Mouse (Mus musculus): Measurements from ENCODE around the gene Trib2. TPM values are rescaled to one million over a fixed set of nuclear protein-coding genes. Genes with fewer than 3 reads are reported as not detected.

The Trib2 gene
- polyA plus RNA-seq, 1 experiment from 2014 or later = 63.3 TPM

DNA sequence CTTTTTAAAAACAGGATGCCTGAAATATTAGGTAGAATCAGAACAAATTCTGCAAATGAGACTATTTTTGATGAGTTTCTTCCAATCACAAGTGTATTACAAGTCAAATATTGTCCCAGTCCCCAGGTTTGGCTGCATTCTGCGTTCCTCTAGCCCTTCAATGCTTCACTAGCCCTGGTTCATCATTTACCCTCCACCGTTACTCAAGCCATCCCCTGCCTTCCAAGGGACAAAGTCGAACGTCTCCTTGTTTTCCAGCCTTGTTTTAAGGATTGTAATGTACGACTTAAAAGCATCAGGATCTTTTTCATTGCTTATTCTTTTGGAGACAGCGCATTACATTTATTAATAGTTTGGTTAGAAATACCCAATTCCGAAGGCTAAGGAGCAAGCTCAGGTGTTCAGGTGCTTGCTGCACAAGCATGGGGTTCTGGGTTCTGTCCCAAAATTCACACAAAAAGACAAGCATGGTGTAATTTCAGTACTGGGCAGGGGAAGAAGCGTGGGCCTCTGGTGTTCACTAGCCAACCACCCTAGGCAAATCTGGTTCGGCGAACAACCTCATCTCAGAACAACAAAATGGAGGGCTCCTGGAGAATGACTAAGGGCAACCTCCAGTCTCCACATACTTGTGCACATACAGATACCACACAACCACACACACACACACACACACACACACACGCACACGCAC is 24.3 kb upstream of the Trib2 start:
- H3K9ac ChIP-seq (ENCODE audit: low read depth, low read length) = no peak overlapping the region
- no peaks in the 10 kb centered on the region for H3K4me1 ChIP-seq (replicated peaks; ENCODE audit: control insufficient read depth, insufficient read depth, low read length)
- DNase-seq (ENCODE audit: low spot score) = no peak
- no peaks in the 10 kb centered on the region for H3K27me3 ChIP-seq (ENCODE audit: control insufficient read depth, insufficient read depth, low read length)
- ATAC-seq (ENCODE audit: low FRiP score) = no peak
- H3K9me3 ChIP-seq (ENCODE audit: control insufficient read depth, low read length) = no peaks in the 10 kb centered on the region
- no peak overlapping the region for H3K4me3 ChIP-seq (ENCODE audit: low read depth, low read length)
- H3K27ac ChIP-seq (ENCODE audit: low read depth, low read length) = no peak overlapping the region
- 89% methylated on average over 12 of the region's 12 CpGs for WGBS
- no peak overlapping the region for H3K4me2 ChIP-seq (replicated peaks; ENCODE audit: low read depth, low read length)
- no peaks in the 10 kb centered on the region for H3K36me3 ChIP-seq (ENCODE audit: control insufficient read depth, insufficient read depth, low read length)

GRCm38 (mm10) chr12:15838201-15838600 is 21.5 kb upstream of the Trib2 start:
- Histone ChIP-seq H3K27me3 (ENCODE audit: control insufficient read depth, insufficient read depth, low read length) (no peaks in the 10 kb centered on the region), H3K4me1 (replicated peaks; ENCODE audit: control insufficient read depth, insufficient read depth, low read length) (no peaks in the 10 kb centered on the region), H3K9me3 (ENCODE audit: control insufficient read depth, low read length) (no peaks in the 10 kb centered on the region), H3K27ac (ENCODE audit: low read depth, low read length) (no peak overlapping the region), H3K9ac (ENCODE audit: low read depth, low read length) (no peak overlapping the region), H3K36me3 (ENCODE audit: control insufficient read depth, insufficient read depth, low read length) (no peaks in the 10 kb centered on the region), H3K4me2 (replicated peaks; ENCODE audit: low read depth, low read length) (no peak overlapping the region), H3K4me3 (ENCODE audit: low read depth, low read length) (no peak overlapping the region)
- DNase-seq (ENCODE audit: low spot score) (no peak), ATAC-seq (ENCODE audit: low FRiP score) (no peak)
- 89% methylated on average over 2 of the region's 2 CpGs for WGBS

GRCm38 (mm10) chr12:15837566-15837965 is 20.8 kb upstream of the Trib2 start:
- Histone ChIP-seq H3K4me2 (replicated peaks; ENCODE audit: low read depth, low read length) (no peak overlapping the region), H3K4me1 (replicated peaks; ENCODE audit: control insufficient read depth, insufficient read depth, low read length) (no peaks in the 10 kb centered on the region), H3K27me3 (ENCODE audit: control insufficient read depth, insufficient read depth, low read length) (no peaks in the 10 kb centered on the region), H3K9me3 (ENCODE audit: control insufficient read depth, low read length) (no peaks in the 10 kb centered on the region), H3K36me3 (ENCODE audit: control insufficient read depth, insufficient read depth, low read length) (no peaks in the 10 kb centered on the region), H3K27ac (ENCODE audit: low read depth, low read length) (no peak overlapping the region), H3K4me3 (ENCODE audit: low read depth, low read length) (no peak overlapping the region), H3K9ac (ENCODE audit: low read depth, low read length) (no peak overlapping the region)
- WGBS = 92% methylated on average over 4 of the region's 4 CpGs
- ATAC-seq (ENCODE audit: low FRiP score) = no peak
- no peak for DNase-seq (ENCODE audit: low spot score)

DNA sequence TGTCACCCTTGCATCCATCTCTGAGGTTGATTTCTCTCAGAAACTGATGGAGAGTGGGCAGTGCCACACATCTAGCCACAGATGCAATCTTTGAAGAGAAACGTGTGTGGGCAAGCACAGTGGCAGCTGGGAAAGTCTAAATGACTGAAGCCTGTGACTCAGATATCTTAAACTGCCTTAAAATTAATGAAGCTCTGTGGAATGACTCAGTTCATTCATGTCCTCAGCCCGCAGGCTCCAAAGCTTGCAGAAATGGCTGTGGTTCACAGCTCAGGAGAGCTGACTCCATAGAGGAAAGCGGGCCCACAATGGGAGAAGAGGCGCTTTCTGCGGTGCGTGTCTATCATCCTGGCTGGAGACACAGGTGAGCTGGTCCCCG is 15.9 kb upstream of the Trib2 start:
- DNase-seq (ENCODE audit: low spot score) (no peak), ATAC-seq (ENCODE audit: low FRiP score) (no peak)
- H3K27me3 ChIP-seq (ENCODE audit: control insufficient read depth, insufficient read depth, low read length) = no peaks in the 10 kb centered on the region
- no peaks in the 10 kb centered on the region for H3K9me3 ChIP-seq (ENCODE audit: control insufficient read depth, low read length)
- WGBS = 94% methylated on average over 7 of the region's 7 CpGs
- no peak overlapping the region for H3K4me3 ChIP-seq (ENCODE audit: low read depth, low read length)
- H3K36me3 ChIP-seq (ENCODE audit: control insufficient read depth, insufficient read depth, low read length) = no peaks in the 10 kb centered on the region
- H3K27ac ChIP-seq (ENCODE audit: low read depth, low read length) = no peak overlapping the region
- no peak overlapping the region for H3K4me2 ChIP-seq (replicated peaks; ENCODE audit: low read depth, low read length)
- no peaks in the 10 kb centered on the region for H3K4me1 ChIP-seq (replicated peaks; ENCODE audit: control insufficient read depth, insufficient read depth, low read length)
- H3K9ac ChIP-seq (ENCODE audit: low read depth, low read length) = no peak overlapping the region

- Histone ChIP-seq H3K4me3 (ENCODE audit: low read depth, low read length) (no peak overlapping the region), H3K4me1 (replicated peaks; ENCODE audit: control insufficient read depth, insufficient read depth, low read length) (no peaks in the 10 kb centered on the region), H3K36me3 (ENCODE audit: control insufficient read depth, insufficient read depth, low read length) (no peaks in the 10 kb centered on the region), H3K27me3 (ENCODE audit: control insufficient read depth, insufficient read depth, low read length) (no peaks in the 10 kb centered on the region), H3K27ac (ENCODE audit: low read depth, low read length) (no peak overlapping the region), H3K9me3 (ENCODE audit: control insufficient read depth, low read length) (no peaks in the 10 kb centered on the region), H3K4me2 (replicated peaks; ENCODE audit: low read depth, low read length) (no peak overlapping the region), H3K9ac (ENCODE audit: low read depth, low read length) (no peak overlapping the region)
- DNase-seq (ENCODE audit: low spot score) = no peak
- ATAC-seq (ENCODE audit: low FRiP score) = no peak
- 94% methylated on average over 3 of the region's 3 CpGs for WGBS
Observed at GRCm38 (mm10) chr12:15831941-15832673, 15.4 kb upstream of the Trib2 start.

DNA sequence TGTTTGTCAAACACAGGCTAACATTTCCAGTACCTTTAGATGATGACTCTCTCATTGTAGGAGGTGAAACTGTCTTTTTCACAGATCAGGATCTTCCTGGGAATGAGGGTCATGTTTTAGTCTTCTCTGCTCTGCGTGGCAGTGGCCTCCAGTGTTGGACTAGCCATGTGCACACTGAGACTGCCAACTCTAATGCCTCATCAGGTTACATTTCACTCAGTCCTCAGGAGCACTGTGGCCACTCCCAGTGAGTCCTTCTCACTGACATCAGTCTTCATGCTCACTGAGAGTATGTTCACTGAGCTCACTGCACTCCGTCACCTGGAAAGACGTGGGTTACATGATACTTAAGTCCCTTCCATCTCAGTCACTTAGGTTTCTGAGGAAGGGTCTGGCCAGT is 14.0 kb upstream of the Trib2 start:
- ATAC-seq (ENCODE audit: low FRiP score) = no peak
- Histone ChIP-seq H3K27ac (ENCODE audit: low read depth, low read length) (no peak overlapping the region), H3K4me2 (replicated peaks; ENCODE audit: low read depth, low read length) (no peak overlapping the region), H3K4me3 (ENCODE audit: low read depth, low read length) (no peak overlapping the region), H3K9ac (ENCODE audit: low read depth, low read length) (no peak overlapping the region), H3K4me1 (replicated peaks; ENCODE audit: control insufficient read depth, insufficient read depth, low read length) (no peaks in the 10 kb centered on the region), H3K27me3 (ENCODE audit: control insufficient read depth, insufficient read depth, low read length) (no peaks in the 10 kb centered on the region), H3K9me3 (ENCODE audit: control insufficient read depth, low read length) (no peaks in the 10 kb centered on the region), H3K36me3 (ENCODE audit: control insufficient read depth, insufficient read depth, low read length) (no peaks in the 10 kb centered on the region)
- 85% methylated on average over 3 of the region's 3 CpGs for WGBS
- DNase-seq (ENCODE audit: low spot score) = no peak

- no peaks in the 10 kb centered on the region for H3K4me1 ChIP-seq (replicated peaks; ENCODE audit: control insufficient read depth, insufficient read depth, low read length)
- H3K4me3 ChIP-seq (ENCODE audit: low read depth, low read length) = no peak overlapping the region
- no peak for ATAC-seq (ENCODE audit: low FRiP score)
- H3K9me3 ChIP-seq (ENCODE audit: control insufficient read depth, low read length) = no peaks in the 10 kb centered on the region
- H3K36me3 ChIP-seq (ENCODE audit: control insufficient read depth, insufficient read depth, low read length) = no peaks in the 10 kb centered on the region
- 73% methylated on average over 2 of the region's 2 CpGs for WGBS
- no peak for DNase-seq (ENCODE audit: low spot score)
- H3K27me3 ChIP-seq (ENCODE audit: control insufficient read depth, insufficient read depth, low read length) = no peaks in the 10 kb centered on the region
- no peak overlapping the region for H3K4me2 ChIP-seq (replicated peaks; ENCODE audit: low read depth, low read length)
- H3K9ac ChIP-seq (ENCODE audit: low read depth, low read length) = no peak overlapping the region
- H3K27ac ChIP-seq (ENCODE audit: low read depth, low read length) = no peak overlapping the region
Observed at GRCm38 (mm10) chr12:15828815-15829398, 12.2 kb upstream of the Trib2 start.

DNA sequence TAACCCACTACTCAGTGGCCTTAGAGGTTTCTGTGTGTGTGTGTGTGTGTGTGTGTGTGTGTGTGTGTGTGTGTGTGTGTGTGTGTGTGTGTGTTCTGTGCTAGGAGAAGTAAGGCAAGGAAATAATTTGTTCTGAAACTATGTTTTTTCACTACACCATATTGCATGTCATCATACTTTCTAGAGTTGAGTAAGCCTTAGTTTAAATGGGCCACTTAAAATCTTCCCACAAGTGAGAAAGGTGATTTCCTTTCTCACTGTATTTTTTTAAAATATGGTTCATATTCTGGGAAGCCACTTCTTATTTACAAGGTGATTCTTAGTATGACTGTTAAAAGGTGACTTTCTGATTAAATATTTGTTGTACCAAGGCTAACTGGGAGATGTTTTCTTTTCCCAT is 4.3 kb upstream of the Trib2 start:
- no peak for ATAC-seq (ENCODE audit: low FRiP score)
- Histone ChIP-seq H3K27me3 (ENCODE audit: control insufficient read depth, insufficient read depth, low read length) (no peaks in the 10 kb centered on the region), H3K36me3 (ENCODE audit: control insufficient read depth, insufficient read depth, low read length) (no peaks in the 10 kb centered on the region)

DNA sequence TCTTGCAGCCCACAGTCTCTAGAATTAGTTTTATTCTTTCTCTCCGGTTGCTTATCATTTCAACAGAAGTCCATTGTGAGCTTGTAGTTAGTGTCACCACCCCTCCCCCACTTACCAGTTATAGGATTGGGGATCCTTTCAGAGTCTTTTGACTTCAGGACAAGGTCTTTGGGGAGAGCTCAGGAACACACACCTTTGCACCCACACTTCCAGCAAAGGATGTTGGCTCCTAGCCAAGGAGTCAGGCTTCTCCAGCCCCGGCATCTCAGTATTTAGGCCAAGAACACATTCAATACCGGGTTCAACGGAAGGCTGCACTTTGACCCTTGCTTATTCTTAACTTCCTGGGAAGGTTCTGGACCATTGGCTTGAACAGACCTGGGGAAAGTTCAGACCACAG is 643 bp upstream of the Trib2 start:
- DNase-seq (ENCODE audit: low spot score) = peak; percentile 54

More for the DNA sequence above, 4.3 kb upstream of the Trib2 start:
- Histone ChIP-seq H3K4me2 (replicated peaks; ENCODE audit: low read depth, low read length) (no peak overlapping the region), H3K4me1 (replicated peaks; ENCODE audit: control insufficient read depth, insufficient read depth, low read length) (no peaks in the 10 kb centered on the region), H3K27ac (ENCODE audit: low read depth, low read length) (no peak overlapping the region), H3K9ac (ENCODE audit: low read depth, low read length) (no peak overlapping the region), H3K4me3 (ENCODE audit: low read depth, low read length) (no peak overlapping the region), H3K9me3 (ENCODE audit: control insufficient read depth, low read length) (no peaks in the 10 kb centered on the region)
- no peak for DNase-seq (ENCODE audit: low spot score)

More for the DNA sequence above, 643 bp upstream of the Trib2 start:
- ATAC-seq (ENCODE audit: low FRiP score) = no peak
- Histone ChIP-seq H3K4me3 (ENCODE audit: low read depth, low read length) (peak overlapping the region; percentile 79), H3K36me3 (ENCODE audit: control insufficient read depth, insufficient read depth, low read length) (no peaks in the 10 kb centered on the region), H3K27ac (ENCODE audit: low read depth, low read length) (peak overlapping the region; percentile 61; the same call in 1 of the 2 replicates), H3K9ac (ENCODE audit: low read depth, low read length) (peak overlapping the region; percentile 61; the same call in 1 of the 2 replicates), H3K9me3 (ENCODE audit: control insufficient read depth, low read length) (no peaks in the 10 kb centered on the region), H3K4me2 (replicated peaks; ENCODE audit: low read depth, low read length) (peak overlapping the region; percentile 61), H3K27me3 (ENCODE audit: control insufficient read depth, insufficient read depth, low read length) (no peaks in the 10 kb centered on the region), H3K4me1 (replicated peaks; ENCODE audit: control insufficient read depth, insufficient read depth, low read length) (no peaks in the 10 kb centered on the region)
- 33% methylated on average over 4 of the region's 4 CpGs for WGBS
